Mouse (Mus musculus) heart, embryonic 14.5 days (tissue): ENCODE measurements around the gene Unc93b1. TPM values are rescaled to one million over a fixed set of nuclear protein-coding genes. Genes with fewer than 3 reads are reported as not detected.

Source experiments
- ATAC-seq: fragments of 200-750 bp; cut with Nextera tagmentation; 2 replicates; pipeline ENCODE4 v1.8.0; 2017; ENCODE audit warnings: low read depth, moderate TSS enrichment; ENCODE audit not compliant: insufficient number of reproducible peaks, insufficient read depth, low FRiP score
- H3K27ac ChIP-seq, 2 experiments: fragments of 200-500 bp in 1 of 2; fragments of 300-500 bp in 1 of 2; sonication (generic) in 1 of 2; replicated peaks in 1 of 2; 2 replicates each; pipeline ENCODE4 v1.5.1; 2012 to 2014; ENCODE audit warnings: low read depth in 2 of 2, low read length in 2 of 2, control low read depth in 1 of 2, mild to moderate bottlenecking in 1 of 2, mixed read lengths in 1 of 2; ENCODE audit not compliant: control insufficient read depth in 1 of 2, insufficient read depth in 1 of 2
- H3K27me3 ChIP-seq: fragments of 300-500 bp; sonication (generic); 2 replicates; pipeline ENCODE4 v1.6.1; 2014; ENCODE audit warnings: mild to moderate bottlenecking, low read length, control low read depth; ENCODE audit not compliant: control insufficient read depth, insufficient read depth
- H3K36me3 ChIP-seq: fragments of 300-500 bp; sonication (generic); 2 replicates; pipeline ENCODE4 v1.6.1; 2014; ENCODE audit warnings: mild to moderate bottlenecking, control low read depth, low read length, mixed read lengths; ENCODE audit not compliant: control insufficient read depth, insufficient read depth
- H3K4me1 ChIP-seq, 2 experiments: fragments of 200-500 bp in 1 of 2; fragments of 300-500 bp in 1 of 2; sonication (generic) in 1 of 2; 2 replicates each; pipeline ENCODE4 v1.6.1; 2012 to 2014; ENCODE audit warnings: low read length in 2 of 2, control low read depth in 1 of 2, mixed read lengths in 1 of 2; ENCODE audit not compliant: control insufficient read depth in 2 of 2, insufficient read depth in 2 of 2
- H3K4me2 ChIP-seq: fragments of 300-500 bp; sonication (generic); 2 replicates; pipeline ENCODE4 v1.6.1; 2014; ENCODE audit warnings: mild to moderate bottlenecking, low read length
- H3K4me3 ChIP-seq, 2 experiments: fragments of 200-500 bp in 1 of 2; fragments of 300-500 bp in 1 of 2; sonication (generic) in 1 of 2; 2 replicates each; pipeline ENCODE4 v1.5.1; 2012 to 2014; ENCODE audit warnings: low read length in 2 of 2, mild to moderate bottlenecking in 2 of 2, control low read depth in 1 of 2, low read depth in 1 of 2, moderate library complexity in 1 of 2; ENCODE audit not compliant: control insufficient read depth in 1 of 2, insufficient read depth in 1 of 2
- H3K9ac ChIP-seq: fragments of 300-500 bp; sonication (generic); 2 replicates; pipeline ENCODE4 v1.6.1; 2014; ENCODE audit warnings: mild to moderate bottlenecking, low read length
- H3K9me3 ChIP-seq: fragments of 300-500 bp; sonication (generic); 2 replicates; pipeline ENCODE4 v1.6.1; 2016; ENCODE audit warnings: low read length, control low read depth; ENCODE audit not compliant: control insufficient read depth
- WGBS: fragments of 180-500 bp; shearing (Covaris S2); extraction: QIAGEN DNeasy Blood & Tissue Kit; methylation state at CpG from one replicate; pipeline ENCODE4 v1.1.7; 2014; 5-methylcytosine and 5-hydroxymethylcytosine counted together
- polyA plus RNA-seq: library from polyadenylated mRNA; unstranded; fragments of >200 nt; fragmentation: Nextera tagmentation; extraction: Ambion mirVana; gene quantifications from 2 replicates; pipeline ENCODE4 v1.2.1, GENCODE M21; 2014

The Unc93b1 gene
- polyA plus RNA-seq, 1 experiment from 2014 or later: 14.5 TPM

GRCm38 (mm10) chr19:3897557-3897956 is 37.4 kb upstream of the Unc93b1 start:
- H3K9ac ChIP-seq: no peak overlapping the region
- H3K27ac ChIP-seq: no peak overlapping the region
- H3K4me2 ChIP-seq: no peak overlapping the region
- no peak for ATAC-seq
- H3K4me3 ChIP-seq: no peak overlapping the region
- H3K9me3 ChIP-seq: no peaks in the 10 kb centered on the region
- H3K27me3 ChIP-seq: no peaks in the 10 kb centered on the region
- 91% methylated on average over 5 of the region's 5 CpGs for WGBS
- H3K4me1 ChIP-seq: peaks cover 14 to 24% of the 10 kb centered on the region in 2 experiments
- peaks cover 84% of the 10 kb centered on the region for H3K36me3 ChIP-seq

DNA sequence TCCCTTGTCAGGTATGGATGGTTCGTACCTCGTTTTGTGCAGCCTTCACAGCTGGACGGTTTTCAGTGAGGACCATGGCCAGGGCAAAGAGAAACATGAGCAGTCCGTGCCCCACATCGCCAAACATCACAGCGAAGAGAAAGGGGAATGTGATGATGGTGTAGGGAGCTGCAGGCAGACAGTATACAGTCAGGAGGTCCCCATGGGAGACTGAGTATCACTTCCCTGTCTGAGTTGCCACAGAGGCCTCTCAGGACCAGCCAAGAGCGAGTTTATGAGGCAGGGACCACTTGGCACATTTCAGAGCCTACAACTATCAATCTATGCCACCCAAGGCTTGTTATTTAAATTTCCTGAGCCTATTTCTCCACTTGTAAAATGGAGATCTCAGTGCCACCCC is 36.0 kb upstream of the Unc93b1 start:
- 84% methylated on average over 7 of the region's 7 CpGs for WGBS
- Histone ChIP-seq H3K4me1 (peaks cover 6 to 15% of the 10 kb centered on the region in 2 experiments; a peak in 3 of 4 replicates), H3K27ac (no peak overlapping the region), H3K9ac (no peak overlapping the region), H3K4me3 (no peak overlapping the region), H3K9me3 (no peaks in the 10 kb centered on the region), H3K27me3 (no peaks in the 10 kb centered on the region), H3K4me2 (no peak overlapping the region), H3K36me3 (peaks cover 84% of the 10 kb centered on the region)
- ATAC-seq: no peak

- no peaks in the 10 kb centered on the region for H3K27me3 ChIP-seq
- no peak overlapping the region for H3K4me3 ChIP-seq
- ATAC-seq: no peak
- H3K4me1 ChIP-seq: peaks cover 6 to 10% of the 10 kb centered on the region in 2 experiments; a peak in 2 of 4 replicates
- no peak overlapping the region for H3K27ac ChIP-seq
- WGBS: 94% methylated on average over 4 of the region's 4 CpGs
- H3K9ac ChIP-seq: no peak overlapping the region
- H3K4me2 ChIP-seq: no peak overlapping the region
- H3K36me3 ChIP-seq: peaks cover 80% of the 10 kb centered on the region
- H3K9me3 ChIP-seq: no peaks in the 10 kb centered on the region
These were observed 35.4 kb upstream of the Unc93b1 start for GRCm38 (mm10) chr19:3899618-3900017.

DNA sequence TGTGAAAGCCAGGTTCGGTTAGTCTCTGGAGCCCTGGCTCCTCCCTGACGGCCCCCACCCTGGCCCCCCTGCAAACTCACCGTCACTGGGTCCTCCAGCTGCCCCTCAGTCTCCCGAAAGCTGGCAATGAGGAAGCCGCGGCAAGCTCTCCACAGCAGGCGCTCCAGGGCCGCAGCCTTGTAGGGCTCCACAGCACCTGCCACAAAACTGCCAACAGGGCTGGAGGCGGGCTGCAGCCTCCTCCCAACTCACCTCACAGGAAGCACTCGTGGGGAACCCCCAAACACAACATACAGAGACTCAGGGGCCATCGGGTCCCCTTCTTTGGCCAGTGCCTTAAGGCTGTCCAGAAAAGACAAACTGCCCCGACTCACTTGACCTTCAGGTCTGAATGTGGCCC is 32.0 kb upstream of the Unc93b1 start:
- Histone ChIP-seq H3K36me3 (peaks cover 47% of the 10 kb centered on the region), H3K4me1 (peaks cover 15 to 17% of the 10 kb centered on the region in 2 experiments; a peak in 3 of 4 replicates), H3K4me3 (no peak overlapping the region), H3K27ac (no peak overlapping the region), H3K9me3 (no peaks in the 10 kb centered on the region), H3K9ac (no peak overlapping the region), H3K27me3 (no peaks in the 10 kb centered on the region), H3K4me2 (no peak overlapping the region)
- ATAC-seq: no peak
- 85% methylated on average over 12 of the region's 12 CpGs for WGBS

GRCm38 (mm10) chr19:3903648-3904362 is 31.2 kb upstream of the Unc93b1 start:
- peaks cover 50% of the 10 kb centered on the region for H3K36me3 ChIP-seq
- no peaks in the 10 kb centered on the region for H3K9me3 ChIP-seq
- H3K4me2 ChIP-seq: no peak overlapping the region
- no peak overlapping the region for H3K27ac ChIP-seq
- H3K9ac ChIP-seq: no peak overlapping the region
- H3K4me3 ChIP-seq: no peak overlapping the region
- peaks cover 15 to 18% of the 10 kb centered on the region in 2 experiments; a peak in 3 of 4 replicates for H3K4me1 ChIP-seq
- WGBS: 76% methylated on average over 25 of the region's 25 CpGs
- no peak for ATAC-seq
- no peaks in the 10 kb centered on the region for H3K27me3 ChIP-seq

GRCm38 (mm10) chr19:3904363-3904675 is 30.7 kb upstream of the Unc93b1 start:
- Histone ChIP-seq H3K4me1 (peaks cover 15 to 18% of the 10 kb centered on the region in 2 experiments; a peak in 3 of 4 replicates), H3K36me3 (peaks cover 51% of the 10 kb centered on the region)

DNA sequence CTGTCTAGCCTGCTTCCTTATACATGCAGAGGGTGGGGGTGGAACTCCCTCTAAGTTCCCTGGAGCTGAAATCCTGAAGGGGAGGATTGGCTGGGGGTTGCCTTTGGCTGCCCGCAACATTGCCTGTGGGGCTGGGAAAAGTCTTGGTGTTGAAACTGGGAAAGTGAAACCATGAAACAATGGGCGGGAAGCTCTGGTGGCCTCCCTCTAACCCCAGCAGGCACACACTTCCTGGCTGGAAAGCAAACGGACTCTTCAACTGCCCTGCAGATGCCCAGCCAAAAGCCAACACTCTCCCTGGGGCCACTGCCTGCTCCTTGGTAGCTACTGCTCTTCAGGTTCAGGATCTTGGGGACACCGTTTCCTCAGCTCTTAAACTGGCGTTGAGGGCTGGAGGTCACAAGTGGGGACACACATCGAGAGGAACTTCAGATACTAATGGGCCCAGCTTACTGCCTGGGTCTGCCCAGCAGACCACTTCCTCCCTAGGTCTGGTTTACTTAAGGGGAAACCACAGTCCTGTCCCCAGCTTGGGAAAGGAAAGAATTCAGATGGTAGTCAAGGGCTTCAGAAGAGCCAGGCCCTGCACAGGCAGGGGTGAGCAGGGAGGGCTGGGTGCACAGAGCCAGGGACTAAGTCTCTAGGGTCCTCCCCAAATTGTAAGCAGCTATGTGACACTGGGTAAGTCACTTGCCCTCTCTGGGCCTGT is 29.6 kb upstream of the Unc93b1 start:
- Histone ChIP-seq H3K27ac (peak overlapping the region; percentile 23 to 82), H3K4me2 (peak overlapping the region; percentile 69), H3K4me3 (peak overlapping the region; percentile 25 to 63), H3K27me3 (no peaks in the 10 kb centered on the region), H3K9ac (peak overlapping the region; percentile 58; the same call in 1 of the 2 replicates), H3K36me3 (peaks cover 54% of the 10 kb centered on the region), H3K9me3 (no peaks in the 10 kb centered on the region), H3K4me1 (peaks cover 15 to 18% of the 10 kb centered on the region in 2 experiments; a peak in 3 of 4 replicates)
- 38% methylated on average over 6 of the region's 6 CpGs for WGBS
- ATAC-seq: no peak

More at GRCm38 (mm10) chr19:3904363-3904675, 30.7 kb upstream of the Unc93b1 start:
- Histone ChIP-seq H3K4me3 (no peak overlapping the region), H3K27me3 (no peaks in the 10 kb centered on the region), H3K27ac (peak overlapping the region in 1 of 2 experiments; percentile 82; a peak in 1 of 4 replicates), H3K9ac (no peak overlapping the region), H3K9me3 (no peaks in the 10 kb centered on the region), H3K4me2 (peak overlapping the region; percentile 69)
- 69% methylated on average over 10 of the region's 10 CpGs for WGBS
- no peak for ATAC-seq
